Mouse (Mus musculus): ENCODE results near the gene Tcam1.

Tcam1 gene

DNA sequence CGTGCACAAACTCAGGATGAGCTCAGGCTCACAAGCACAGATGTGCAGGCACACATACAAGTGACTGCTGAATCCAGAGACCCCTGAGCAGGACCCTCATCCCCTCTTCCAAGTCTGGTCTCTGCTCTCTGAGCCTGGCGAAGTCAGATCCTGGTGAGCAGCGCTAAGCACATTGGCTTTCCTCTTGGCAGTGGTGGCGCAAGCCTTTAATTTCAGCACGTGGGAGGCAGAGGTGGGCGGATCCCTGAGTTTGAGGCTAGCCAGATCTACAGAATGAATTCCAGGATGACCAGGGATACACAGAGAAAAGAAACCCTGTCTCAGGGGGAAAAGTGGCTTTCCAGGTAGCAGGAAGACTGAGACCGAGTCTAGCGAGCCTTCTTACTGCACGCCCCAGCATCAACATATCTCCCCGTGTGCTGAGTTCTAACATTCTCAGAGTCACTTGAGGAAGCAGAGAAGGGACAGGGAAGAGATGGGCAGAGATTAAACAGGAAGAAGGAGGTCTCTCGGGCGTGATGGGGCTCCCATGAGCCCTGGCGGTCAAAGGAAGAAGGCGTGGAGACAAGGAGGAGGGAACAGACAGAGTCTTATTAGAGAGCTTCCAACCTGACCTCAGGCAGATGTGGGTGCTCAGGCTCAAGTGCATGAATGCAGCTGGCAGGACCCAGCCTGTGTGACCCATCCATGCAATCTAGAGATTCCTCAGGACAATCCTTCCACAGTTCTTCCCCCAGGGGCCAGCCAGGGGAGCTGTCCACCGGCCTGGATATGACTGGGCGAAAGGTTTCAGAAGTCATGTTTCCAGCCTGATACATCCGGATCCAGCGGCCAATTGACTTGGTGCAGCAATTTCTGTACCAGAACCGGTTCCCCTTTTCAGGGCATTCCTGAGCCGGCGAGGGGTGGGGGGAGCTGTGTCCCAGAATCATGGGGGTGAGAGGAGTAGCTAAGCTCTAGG is 42.2 kb downstream of the Tcam1 start:
- DNase-seq (ENCODE audit: low read depth, low spot score) = no peak

DNA sequence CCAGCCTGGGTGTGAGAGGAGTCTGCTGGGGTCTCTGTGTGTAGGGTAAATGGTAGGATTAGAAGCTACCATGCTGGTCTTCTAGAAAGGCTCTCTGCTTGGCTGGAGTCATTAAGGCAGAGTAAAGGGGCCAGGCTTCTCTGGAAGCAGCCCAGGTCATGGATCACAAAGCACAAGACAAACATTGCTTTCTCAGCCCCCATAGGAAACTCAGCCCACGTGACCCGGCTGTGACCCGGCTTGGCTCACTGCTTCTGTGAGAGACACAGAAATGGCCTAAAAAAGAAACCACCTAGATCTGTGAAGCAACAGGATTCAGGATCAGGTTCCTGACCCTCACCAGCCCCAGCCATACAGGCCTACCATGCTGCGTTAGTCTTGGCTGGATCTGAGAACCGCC is 48.4 kb downstream of the Tcam1 start:
- DNase-seq (ENCODE audit: low read depth, low spot score) = no peak

DNA sequence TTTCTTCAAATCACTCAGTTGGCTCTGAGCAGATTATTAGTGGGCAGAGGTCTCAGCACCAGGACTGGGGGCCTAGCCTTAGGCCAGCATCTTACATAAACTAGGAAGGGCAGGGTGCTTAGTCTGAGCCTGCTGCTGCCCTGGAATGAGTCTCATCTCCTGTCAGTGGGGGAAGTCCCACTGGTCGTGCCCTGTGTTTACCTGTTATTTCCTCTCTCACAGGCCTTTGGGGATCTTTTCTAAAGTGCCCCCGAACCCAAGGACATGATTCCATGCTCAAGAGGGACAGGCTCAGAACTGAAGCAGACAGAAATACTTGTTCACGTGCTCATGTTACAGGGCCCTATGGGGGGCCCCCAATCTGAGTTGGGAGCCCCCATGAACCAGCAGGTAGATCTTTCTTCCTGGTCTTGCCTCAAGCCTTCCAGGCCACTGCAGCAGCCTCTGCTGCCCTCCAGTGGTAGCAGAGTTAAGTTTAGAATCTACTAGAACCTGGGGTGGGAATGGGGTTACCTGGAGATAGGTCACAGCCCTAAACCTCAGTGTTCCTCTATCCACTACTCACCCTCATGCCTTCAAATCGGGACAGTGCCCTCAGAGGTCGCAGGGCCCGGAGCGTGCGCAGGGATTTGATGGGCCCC is 49.2 kb downstream of the Tcam1 start:
- DNase-seq (ENCODE audit: low read depth, low spot score) = no peak

DNA sequence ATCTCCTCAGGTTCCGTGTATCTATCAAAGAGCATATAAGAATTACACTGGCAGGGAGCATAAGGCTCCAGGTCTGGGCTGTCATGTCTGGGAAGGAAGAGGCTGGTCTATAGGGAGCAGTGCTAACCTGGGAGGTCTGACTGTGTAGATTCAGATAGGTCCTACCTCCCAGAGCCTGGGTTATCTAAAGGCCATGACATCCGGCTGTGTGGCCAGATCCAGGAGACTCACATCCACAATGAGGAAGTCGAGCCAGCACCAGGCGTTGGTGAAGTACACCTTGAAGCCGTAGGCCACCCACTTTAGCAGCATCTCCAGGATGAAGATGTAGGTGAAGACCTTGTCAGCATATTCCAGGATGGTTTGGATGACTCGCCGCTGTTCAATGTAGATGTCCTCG is 50.0 kb downstream of the Tcam1 start:
- no peak for DNase-seq (ENCODE audit: low read depth, low spot score)

DNA sequence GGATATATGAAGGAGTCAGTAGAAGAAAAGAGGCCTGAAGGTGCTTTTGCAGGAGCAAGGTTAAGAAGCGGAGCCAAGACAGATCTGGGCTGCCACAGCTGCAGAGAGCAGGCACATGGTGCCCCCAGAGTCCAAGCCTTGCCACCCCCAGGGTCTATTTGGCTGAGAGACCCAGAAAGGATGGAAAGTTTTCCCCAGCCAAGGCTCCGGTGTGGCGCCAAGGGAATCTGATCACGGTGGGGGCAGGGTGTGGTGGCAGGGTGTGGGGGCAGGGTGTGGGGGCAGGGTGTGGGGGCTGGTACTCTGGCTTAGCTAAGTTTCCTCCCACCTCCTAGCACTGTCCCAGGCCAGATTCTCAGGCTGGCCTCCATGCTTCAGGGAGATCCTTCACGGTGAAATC is 52.0 kb downstream of the Tcam1 start:
- no peak for DNase-seq (ENCODE audit: low read depth, low spot score)

DNA sequence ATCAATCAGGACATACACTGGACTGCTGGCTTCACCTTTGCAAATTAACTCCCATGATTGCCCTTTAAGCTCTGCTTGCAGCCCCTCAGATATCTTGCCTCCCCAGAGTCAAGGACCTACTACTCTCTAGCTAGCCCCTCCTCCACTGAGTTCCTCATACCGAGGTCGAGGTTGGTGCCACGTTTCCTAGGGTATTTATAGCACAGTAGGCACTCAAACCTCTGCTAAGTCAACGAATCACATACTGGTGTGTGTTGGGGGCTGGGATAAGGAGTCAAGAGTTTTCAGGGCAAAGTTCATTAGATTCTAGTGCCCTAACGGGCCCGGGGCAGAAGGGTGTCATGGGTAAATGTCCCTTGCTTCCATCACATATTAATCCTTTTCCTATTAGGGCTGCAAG is 52.7 kb downstream of the Tcam1 start:
- DNase-seq (ENCODE audit: low read depth, low spot score) = no peak

DNA sequence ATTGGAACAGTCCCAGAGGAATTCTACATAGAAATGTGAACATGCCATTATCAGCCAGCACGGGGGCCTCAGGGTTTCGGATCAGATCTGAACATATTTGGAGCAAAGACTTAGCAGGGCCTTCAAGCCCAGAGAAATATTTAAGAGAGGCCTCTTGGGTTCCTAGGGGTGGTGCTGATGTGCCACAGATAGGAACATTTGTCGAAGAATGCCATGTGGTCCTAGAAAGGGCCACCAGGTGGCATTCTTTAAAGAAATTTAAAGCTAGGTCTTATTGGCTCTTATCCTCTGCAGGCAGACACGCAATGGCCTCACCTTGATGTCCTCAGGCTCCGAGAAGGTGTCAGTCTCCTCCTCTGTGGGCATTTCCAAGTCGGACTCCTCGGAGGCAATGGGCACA is 53.2 kb downstream of the Tcam1 start:
- no peak for DNase-seq (ENCODE audit: low read depth, low spot score)

DNA sequence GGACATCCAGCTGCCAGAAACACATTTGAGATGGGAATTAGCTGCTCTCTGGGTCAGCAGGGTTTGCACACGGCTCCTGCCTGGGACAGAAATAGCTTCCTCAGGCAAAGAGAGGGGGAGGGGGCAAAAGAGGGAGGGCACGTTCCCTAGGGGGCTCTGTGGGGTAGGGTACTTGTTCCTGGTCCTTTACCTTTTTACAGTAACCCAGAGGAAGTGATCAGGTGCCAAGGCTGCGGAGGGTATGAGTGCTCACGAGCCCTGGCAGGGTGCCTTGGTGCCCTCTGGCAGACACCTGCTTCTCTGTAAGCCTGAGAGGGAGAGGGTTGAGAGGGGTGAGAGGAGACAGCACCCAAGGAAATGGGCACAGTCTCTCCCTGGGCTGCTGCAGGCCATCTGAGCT is 56.0 kb downstream of the Tcam1 start:
- no peak for DNase-seq (ENCODE audit: low read depth, low spot score)

DNA sequence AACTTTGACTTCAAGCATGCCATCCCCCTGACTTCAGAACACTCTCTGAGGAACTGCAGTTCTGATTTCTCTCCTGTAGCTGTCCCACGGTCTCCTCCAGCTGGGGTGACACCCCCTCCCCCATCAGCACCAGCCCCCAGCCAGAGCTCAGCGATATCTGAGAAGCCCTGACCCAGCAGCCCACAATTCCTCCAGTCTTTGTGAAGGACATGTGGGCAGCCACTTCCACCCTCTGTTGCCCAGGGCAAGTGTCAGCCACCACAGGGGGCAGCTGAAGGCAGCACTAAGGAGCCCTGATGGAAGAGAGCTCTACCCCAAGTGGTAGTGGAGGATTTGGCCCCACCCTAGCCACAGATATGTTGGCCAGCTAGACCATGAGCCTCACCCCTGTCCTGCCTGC is 57.6 kb downstream of the Tcam1 start:
- no peak for DNase-seq (ENCODE audit: low read depth, low spot score)

DNA sequence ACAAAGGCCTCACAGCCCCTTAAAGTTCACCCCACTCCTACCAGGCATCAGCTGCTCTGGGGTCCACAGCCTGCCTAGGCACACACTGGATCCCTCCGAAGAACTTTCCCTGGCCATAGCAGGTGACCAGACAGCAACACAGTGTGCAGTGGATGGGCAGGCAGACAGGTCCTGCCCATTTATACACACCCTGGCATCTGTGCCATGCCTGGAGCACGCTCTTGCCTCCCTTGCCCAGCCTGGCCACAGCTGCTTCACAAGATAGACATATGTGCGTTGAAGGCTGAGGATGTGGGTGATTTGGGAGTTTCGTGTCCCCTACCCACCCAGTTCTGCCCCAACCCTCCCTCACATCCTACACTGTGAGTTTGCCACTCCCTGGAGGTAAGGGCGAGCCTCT is 61.6 kb downstream of the Tcam1 start:
- DNase-seq (ENCODE audit: low read depth, low spot score) = no peak
